Mouse (Mus musculus): ENCODE measurements around the gene Cd163.

Cd163 gene

GRCm38 (mm10) chr6:124364328-124364727 lies 59.9 kb downstream of the Cd163 start:
- no peak for DNase-seq

- DNase-seq = no peak
These were observed 69.2 kb downstream of the Cd163 start for GRCm38 (mm10) chr6:124373584-124374206.

GRCm38 (mm10) chr6:124374683-124375082 lies 70.2 kb downstream of the Cd163 start:
- DNase-seq = no peak

DNA sequence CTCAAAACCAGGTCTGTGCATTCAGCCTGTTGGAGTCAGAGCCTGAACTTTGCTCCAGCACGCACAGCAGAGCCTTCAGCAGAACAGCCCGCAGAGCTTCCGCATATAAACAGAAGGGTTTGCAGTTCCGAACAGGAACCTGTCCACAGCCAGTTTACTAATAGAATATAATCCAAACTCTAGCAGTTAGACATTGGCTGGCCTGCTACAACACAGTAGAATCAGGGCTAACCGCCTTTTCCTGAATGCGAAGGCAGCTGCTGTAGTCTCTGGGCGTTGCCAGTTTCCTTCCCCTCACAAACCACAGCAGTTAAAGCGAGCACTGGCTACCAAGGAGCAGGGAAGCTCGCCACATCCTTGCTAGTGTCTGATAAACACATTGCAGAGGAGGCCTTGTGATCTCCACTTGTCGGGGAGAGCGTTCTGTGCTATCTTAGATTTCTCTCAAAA lies 71.0 kb downstream of the Cd163 start:
- DNase-seq = peak; percentile 46 to 51

DNA sequence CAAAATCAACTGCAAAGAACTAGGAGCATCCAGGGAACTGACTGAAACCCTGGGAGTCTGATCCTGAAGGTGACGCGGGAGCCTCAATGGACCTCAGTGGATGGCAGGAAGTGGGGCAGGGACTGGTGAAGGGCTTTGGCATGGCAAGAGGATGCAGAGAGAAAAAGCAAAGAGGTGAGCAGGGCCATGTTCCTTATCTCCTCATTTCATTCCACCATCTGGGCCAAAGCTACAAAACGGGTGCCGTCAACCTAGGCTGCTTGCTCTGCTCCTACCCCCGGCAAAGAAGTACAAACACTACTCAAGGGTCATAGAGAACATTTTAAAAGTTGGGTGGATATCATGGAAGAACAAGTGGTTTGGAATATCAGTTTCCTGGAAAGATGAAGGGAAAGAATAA lies 71.9 kb downstream of the Cd163 start:
- DNase-seq = no peak

GRCm38 (mm10) chr6:124377494-124378255 lies 73.2 kb downstream of the Cd163 start:
- no peak for DNase-seq

GRCm38 (mm10) chr6:124379331-124379730 lies 74.9 kb downstream of the Cd163 start:
- DNase-seq = peak in 1 of 2 experiments; percentile 67

Measured in spleen, adult 18-20 months (tissue).